Mouse (Mus musculus): Measurements from ENCODE around the gene Olfr140.

The Olfr140 gene

DNA sequence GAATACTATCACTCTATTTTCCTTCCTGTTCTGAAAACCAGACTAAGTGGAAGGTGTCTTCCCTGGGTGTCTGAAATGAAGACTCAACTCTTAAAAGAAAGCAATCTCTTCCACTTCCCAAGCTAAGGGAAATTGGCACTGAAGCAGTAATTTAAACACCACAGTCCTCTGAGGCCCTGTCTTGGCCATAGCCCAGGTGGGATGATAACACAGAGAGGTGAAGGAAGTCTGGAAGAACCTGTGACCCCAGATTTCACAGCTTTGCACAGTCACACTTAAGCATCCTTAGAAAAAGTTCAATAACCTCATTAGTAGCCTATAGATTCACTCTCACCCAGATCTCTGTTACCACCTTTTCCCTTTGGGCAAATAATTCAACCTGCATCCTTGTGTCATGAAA lies at the start of gene Olfr140:
Gene Olfr140 (minus strand): TSS at position 101 of the 400 bp plus-strand sequence.
- DNase-seq (ENCODE audit: extremely low spot score, low spot score) = no peak

DNA sequence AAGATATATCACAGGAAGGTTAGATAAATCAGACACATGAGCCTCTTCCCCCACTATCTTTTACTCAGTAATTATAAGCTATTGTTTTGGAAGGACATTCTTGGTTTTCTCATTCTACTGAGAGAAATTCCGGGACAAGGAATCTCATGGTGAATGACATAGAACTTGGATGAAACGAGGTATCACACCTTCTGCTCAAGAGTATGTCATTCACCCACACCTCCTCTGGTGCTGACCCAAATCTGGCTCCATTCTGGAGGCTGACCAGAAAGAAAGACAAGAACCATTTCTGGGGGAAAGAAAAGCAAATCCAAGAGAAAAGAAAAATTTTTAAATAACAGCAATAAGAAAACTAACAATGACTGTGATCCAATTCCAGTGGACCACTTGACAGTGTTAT lies 6.7 kb upstream of the Olfr140 start:
- no peak for DNase-seq (ENCODE audit: extremely low spot score, low spot score)

DNA sequence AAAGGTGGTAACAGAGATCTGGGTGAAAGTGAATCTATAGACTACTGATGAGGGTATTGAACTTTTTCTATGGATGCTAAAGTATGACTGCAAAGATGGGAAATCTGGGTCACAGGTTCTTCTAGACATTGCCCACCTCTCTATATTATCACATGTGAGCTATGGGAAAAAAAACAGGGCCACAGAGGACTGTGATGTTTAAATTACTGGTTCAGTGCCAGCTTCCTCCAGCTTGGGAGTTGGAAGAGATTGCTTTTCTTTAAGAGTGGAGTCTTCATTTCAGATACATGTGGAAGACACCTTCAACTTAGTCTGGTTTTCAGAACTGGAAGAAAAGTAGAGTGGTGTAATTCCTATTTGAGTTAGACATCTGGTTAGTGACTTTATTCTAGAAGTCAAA lies 28.4 kb downstream of the Olfr140 start, which contains the start of gene Olfr1265:
Gene Olfr1265 (plus strand): TSS at position 301 of the 400 bp plus-strand sequence.
- no peak for DNase-seq (ENCODE audit: extremely low spot score, low spot score)

DNA sequence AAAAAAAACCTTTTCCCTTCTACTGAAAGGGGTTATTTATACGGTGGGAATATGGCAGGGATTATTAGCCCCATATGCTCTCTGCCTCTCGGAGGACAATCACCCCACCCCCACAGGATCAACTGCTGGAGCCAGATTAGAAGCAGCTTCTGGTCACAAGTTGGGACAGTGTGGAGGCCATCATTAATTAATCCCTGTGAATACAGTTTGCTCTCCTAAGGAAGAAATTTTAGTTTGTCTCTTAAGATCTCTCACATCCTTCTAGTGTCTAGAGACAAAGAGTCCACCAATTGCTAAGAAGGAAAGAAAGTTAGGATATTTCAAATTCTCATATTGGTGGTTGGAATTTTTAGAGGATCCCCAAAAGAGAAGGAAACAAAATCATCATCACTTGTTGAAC lies 37.9 kb downstream of the Olfr140 start, which contains the start of gene Olfr1264:
Gene Olfr1264 (minus strand): TSS at position 101 of the 400 bp plus-strand sequence.
- DNase-seq (ENCODE audit: extremely low spot score, low spot score) = no peak

DNA sequence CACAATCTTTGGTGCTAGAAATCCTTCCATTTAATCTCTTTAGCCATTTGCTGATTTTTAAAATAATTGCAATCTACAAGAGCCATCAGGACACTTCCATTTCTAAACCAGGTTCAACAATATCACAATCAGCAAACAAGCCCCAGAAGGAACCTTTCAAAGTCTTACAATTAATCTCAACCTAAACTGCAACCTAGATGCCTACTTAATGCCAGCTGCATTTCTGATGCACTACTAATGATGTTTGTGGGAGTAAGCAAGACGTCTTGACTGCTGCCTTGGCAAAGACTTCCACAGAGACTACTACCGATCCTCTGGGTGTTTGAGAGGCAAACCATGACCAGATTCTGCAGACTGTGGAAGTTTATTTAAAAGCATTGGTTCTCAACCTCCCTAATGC lies 51.6 kb downstream of the Olfr140 start, which contains the start of gene Olfr1263:
Gene Olfr1263 (plus strand): TSS at position 301 of the 400 bp plus-strand sequence.
- DNase-seq (ENCODE audit: extremely low spot score, low spot score) = no peak

DNA sequence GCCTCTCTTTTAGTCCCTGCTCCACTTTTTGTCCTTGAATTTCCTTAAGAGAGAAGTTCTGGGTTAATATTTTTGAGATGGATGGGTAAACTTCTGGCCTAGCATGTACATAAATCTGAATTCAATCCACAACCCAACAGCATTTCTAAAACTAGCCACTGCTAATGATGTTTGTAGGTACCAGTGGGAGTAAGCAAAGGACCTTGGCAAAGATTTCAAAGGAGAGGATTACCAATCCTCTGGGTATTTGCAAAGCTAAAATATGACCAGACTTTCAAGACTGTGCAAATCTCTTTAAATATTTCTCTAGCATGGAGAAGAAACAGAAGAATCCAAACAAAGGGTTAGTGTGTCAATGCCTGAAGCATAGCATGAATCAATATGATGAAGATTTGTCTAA lies 63.5 kb downstream of the Olfr140 start, which contains the start of gene Olfr1262:
Gene Olfr1262 (plus strand): TSS at position 301 of the 400 bp plus-strand sequence.
- no peak for DNase-seq (ENCODE audit: extremely low spot score, low spot score)
